Mouse (Mus musculus) hindbrain, embryonic 16.5 days (tissue): ENCODE measurements around the gene F3. TPM values are rescaled to one million over a fixed set of nuclear protein-coding genes. Genes with fewer than 3 reads are reported as not detected.

Experiments
- ATAC-seq: fragments of 200-750 bp; cut with Nextera tagmentation; 2 replicates; pipeline ENCODE4 v1.8.0; 2017; ENCODE audit warnings: moderate TSS enrichment, moderate library complexity
- H3K27ac ChIP-seq: fragments of 300-500 bp; sonication (generic); 2 replicates; pipeline ENCODE4 v1.5.1; 2014; ENCODE audit warnings: low read depth, mild to moderate bottlenecking, control low read depth, low read length, moderate library complexity
- H3K27me3 ChIP-seq: fragments of 300-500 bp; sonication (generic); replicated peaks from 2 replicates; pipeline ENCODE4 v1.6.1; 2014; ENCODE audit warnings: low read length; ENCODE audit not compliant: control insufficient read depth, insufficient read depth
- H3K36me3 ChIP-seq: fragments of 300-500 bp; sonication (generic); 2 replicates; pipeline ENCODE4 v1.6.1; 2014; ENCODE audit warnings: mild to moderate bottlenecking, low read length, moderate library complexity, mixed read lengths; ENCODE audit not compliant: control insufficient read depth, insufficient read depth
- H3K4me1 ChIP-seq: fragments of 300-500 bp; sonication (generic); 2 replicates; pipeline ENCODE4 v1.6.1; 2014; ENCODE audit warnings: low read depth, low read length; ENCODE audit not compliant: control insufficient read depth, insufficient read depth
- H3K4me2 ChIP-seq: fragments of 300-500 bp; sonication (generic); 2 replicates; pipeline ENCODE4 v1.6.1; 2014; ENCODE audit warnings: mild to moderate bottlenecking, low read length, control low read depth, moderate library complexity
- H3K4me3 ChIP-seq: fragments of 300-500 bp; sonication (generic); 2 replicates; pipeline ENCODE4 v1.5.1; 2014; ENCODE audit warnings: mild to moderate bottlenecking, low read length, control low read depth, moderate library complexity
- H3K9ac ChIP-seq: fragments of 300-500 bp; sonication (generic); 2 replicates; pipeline ENCODE4 v1.6.1; 2014; ENCODE audit warnings: low read depth, mild to moderate bottlenecking, control low read depth, low read length, moderate library complexity
- H3K9me3 ChIP-seq: fragments of 300-500 bp; sonication (generic); 2 replicates; pipeline ENCODE4 v1.6.1; 2014; ENCODE audit warnings: mild to moderate bottlenecking, low read length, moderate library complexity; ENCODE audit not compliant: control insufficient read depth
- WGBS: fragments of 180-500 bp; shearing (Covaris S2); extraction: QIAGEN DNeasy Blood & Tissue Kit; methylation state at CpG from one replicate; pipeline ENCODE4 v1.1.7; 2014; 5-methylcytosine and 5-hydroxymethylcytosine counted together
- polyA plus RNA-seq: library from polyadenylated mRNA; unstranded; fragments of >200 nt; fragmentation: Nextera tagmentation; extraction: Ambion mirVana; gene quantifications from 2 replicates; pipeline ENCODE4 v1.2.1, GENCODE M21; 2015

F3 gene
- 11.4 and 11.6 TPM in 2 replicates for polyA plus RNA-seq

- H3K4me3 ChIP-seq = peak within 1 kb of the TSS; percentile 71
- H3K27me3 ChIP-seq = no peaks in the 10 kb centered on the region
- under 1% methylated on average over 63 of the region's 73 CpGs for WGBS
- peak within 1 kb of the TSS; percentile 79 for H3K4me2 ChIP-seq
- H3K9ac ChIP-seq = peak within 1 kb of the TSS; percentile 78
- no peaks in the 10 kb centered on the region for H3K9me3 ChIP-seq
- H3K4me1 ChIP-seq = peaks cover 8% of the 10 kb centered on the region
- peak within 1 kb of the TSS; percentile 83 for H3K27ac ChIP-seq
- H3K36me3 ChIP-seq = no peaks in the 10 kb centered on the region
- ATAC-seq = peak; percentile 90
Measured at GRCm38 (mm10) chr3:121722971-121723844, at the start of gene F3. TSS of gene F3 (plus strand) at chr3:121723537.

DNA sequence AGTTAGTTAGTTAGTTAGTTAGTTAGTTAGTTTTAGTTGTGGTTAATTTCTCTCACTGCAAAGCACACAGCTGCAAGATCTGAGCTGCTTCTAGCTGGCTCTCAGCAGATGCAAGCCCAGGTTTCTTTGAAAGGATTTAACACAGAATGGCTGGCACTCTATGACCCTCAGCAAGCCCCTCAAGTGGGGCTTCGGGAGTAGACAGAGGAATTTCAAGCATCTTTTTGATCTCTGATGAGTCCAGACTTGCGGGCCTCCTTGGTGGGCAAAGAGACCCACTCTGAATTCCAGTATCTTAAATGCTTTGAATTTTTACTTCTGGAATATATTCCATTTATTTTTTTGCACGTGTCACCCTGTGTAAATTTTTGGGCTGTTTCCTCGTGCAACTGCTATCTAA lies 44.4 kb upstream of the F3 start:
- Histone ChIP-seq H3K4me3 (no peak overlapping the region), H3K9ac (no peak overlapping the region), H3K27me3 (no peaks in the 10 kb centered on the region), H3K4me1 (no peaks in the 10 kb centered on the region), H3K4me2 (no peak overlapping the region), H3K27ac (no peak overlapping the region), H3K9me3 (no peaks in the 10 kb centered on the region), H3K36me3 (no peaks in the 10 kb centered on the region)
- 54% methylated on average over 4 of the region's 4 CpGs for WGBS
- no peak for ATAC-seq

- WGBS = 40% methylated on average over 3 of the region's 3 CpGs
- Histone ChIP-seq H3K9ac (no peak overlapping the region), H3K27ac (no peak overlapping the region), H3K9me3 (no peaks in the 10 kb centered on the region), H3K27me3 (no peaks in the 10 kb centered on the region), H3K4me2 (no peak overlapping the region), H3K36me3 (no peaks in the 10 kb centered on the region), H3K4me1 (no peaks in the 10 kb centered on the region), H3K4me3 (no peak overlapping the region)
- ATAC-seq = no peak
Measured at GRCm38 (mm10) chr3:121679443-121679842, 43.9 kb upstream of the F3 start.

DNA sequence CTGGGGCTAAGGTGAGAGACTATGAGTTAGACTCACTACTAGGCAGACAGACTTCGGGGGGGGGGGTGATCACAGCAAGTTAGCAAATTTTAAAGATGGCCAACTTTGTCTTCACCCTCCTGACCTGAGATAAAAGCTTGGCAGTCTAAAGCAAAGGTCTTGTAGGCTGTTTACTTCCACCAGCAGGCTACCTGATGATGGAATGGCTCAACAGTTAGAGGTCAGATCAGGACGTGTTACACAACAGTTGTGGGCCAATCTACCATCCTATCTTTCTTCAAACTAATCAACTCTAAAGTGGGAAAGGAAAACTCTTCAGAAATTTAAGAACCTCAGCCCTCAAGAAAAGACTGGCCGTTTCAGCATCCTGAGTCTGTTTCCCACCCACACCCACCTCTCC lies 43.1 kb upstream of the F3 start:
- Histone ChIP-seq H3K4me3 (no peak overlapping the region), H3K4me1 (no peaks in the 10 kb centered on the region), H3K27ac (no peak overlapping the region), H3K9ac (no peak overlapping the region), H3K4me2 (no peak overlapping the region), H3K9me3 (no peaks in the 10 kb centered on the region), H3K36me3 (no peaks in the 10 kb centered on the region), H3K27me3 (no peaks in the 10 kb centered on the region)
- ATAC-seq = no peak
- WGBS = 87% methylated on average over 3 of the region's 3 CpGs

- WGBS = 83% methylated on average over 10 of the region's 10 CpGs
Measured at GRCm38 (mm10) chr3:121682439-121683411, 40.6 kb upstream of the F3 start.

GRCm38 (mm10) chr3:121684552-121684951 lies 38.8 kb upstream of the F3 start:
- Histone ChIP-seq H3K9ac (no peak overlapping the region), H3K36me3 (no peaks in the 10 kb centered on the region), H3K4me1 (no peaks in the 10 kb centered on the region), H3K4me3 (no peak overlapping the region), H3K9me3 (no peaks in the 10 kb centered on the region), H3K27me3 (no peaks in the 10 kb centered on the region), H3K27ac (no peak overlapping the region), H3K4me2 (no peak overlapping the region)
- WGBS = 71% methylated on average over 4 of the region's 4 CpGs
- no peak for ATAC-seq

More at GRCm38 (mm10) chr3:121682439-121683411, 40.6 kb upstream of the F3 start:
- Histone ChIP-seq H3K9me3 (no peaks in the 10 kb centered on the region), H3K4me3 (no peak overlapping the region), H3K27me3 (no peaks in the 10 kb centered on the region), H3K4me2 (no peak overlapping the region), H3K36me3 (no peaks in the 10 kb centered on the region), H3K9ac (no peak overlapping the region), H3K4me1 (no peaks in the 10 kb centered on the region), H3K27ac (no peak overlapping the region)
- no peak for ATAC-seq

- Histone ChIP-seq H3K27ac (no peak overlapping the region), H3K4me2 (no peak overlapping the region), H3K36me3 (no peaks in the 10 kb centered on the region), H3K9me3 (no peaks in the 10 kb centered on the region), H3K27me3 (no peaks in the 10 kb centered on the region), H3K4me3 (no peak overlapping the region), H3K9ac (no peak overlapping the region), H3K4me1 (no peaks in the 10 kb centered on the region)
- no peak for ATAC-seq
- WGBS = 81% methylated on average over 4 of the region's 4 CpGs
Measured at GRCm38 (mm10) chr3:121684963-121685362, 38.4 kb upstream of the F3 start.

- no peak overlapping the region for H3K9ac ChIP-seq
- no peak overlapping the region for H3K4me3 ChIP-seq
- no peaks in the 10 kb centered on the region for H3K36me3 ChIP-seq
- whole genome bisulfite sequencing = 71% methylated on average over 1 of the region's 1 CpGs
- no peaks in the 10 kb centered on the region for H3K4me1 ChIP-seq
- no peak overlapping the region for H3K27ac ChIP-seq
- no peaks in the 10 kb centered on the region for H3K27me3 ChIP-seq
- ATAC-seq = no peak
- H3K9me3 ChIP-seq = no peaks in the 10 kb centered on the region
- no peak overlapping the region for H3K4me2 ChIP-seq
Measured at GRCm38 (mm10) chr3:121685985-121686384, 37.4 kb upstream of the F3 start.

- H3K4me1 ChIP-seq = no peaks in the 10 kb centered on the region
- H3K27ac ChIP-seq = no peak overlapping the region
- H3K4me2 ChIP-seq = no peak overlapping the region
- 59% methylated on average over 4 of the region's 4 CpGs for WGBS
- no peaks in the 10 kb centered on the region for H3K36me3 ChIP-seq
- no peaks in the 10 kb centered on the region for H3K27me3 ChIP-seq
- peak; percentile 60 for ATAC-seq
- H3K9ac ChIP-seq = no peak overlapping the region
- H3K9me3 ChIP-seq = no peaks in the 10 kb centered on the region
- H3K4me3 ChIP-seq = no peak overlapping the region
Measured at GRCm38 (mm10) chr3:121686408-121686911, 36.9 kb upstream of the F3 start.
